Mouse (Mus musculus) monocyte, adult 2 months (primary cell): ENCODE data around the gene Pygo1.

Experiments used
- DNase-seq, 2 experiments: peaks; one replicate each; pipeline ENCODE4 v3.0.0; 2022; ENCODE audit warnings: low spot score in 2 of 2, low read depth in 1 of 2

Gene Pygo1

GRCm38 (mm10) chr9:72925021-72925934 lies at the start of gene Pygo1:
TSS of gene Pygo1 (plus strand) at chr9:72925645.
- no peak for DNase-seq

GRCm38 (mm10) chr9:72875878-72876277 lies 49.6 kb upstream of the Pygo1 start:
- no peak for DNase-seq

DNA sequence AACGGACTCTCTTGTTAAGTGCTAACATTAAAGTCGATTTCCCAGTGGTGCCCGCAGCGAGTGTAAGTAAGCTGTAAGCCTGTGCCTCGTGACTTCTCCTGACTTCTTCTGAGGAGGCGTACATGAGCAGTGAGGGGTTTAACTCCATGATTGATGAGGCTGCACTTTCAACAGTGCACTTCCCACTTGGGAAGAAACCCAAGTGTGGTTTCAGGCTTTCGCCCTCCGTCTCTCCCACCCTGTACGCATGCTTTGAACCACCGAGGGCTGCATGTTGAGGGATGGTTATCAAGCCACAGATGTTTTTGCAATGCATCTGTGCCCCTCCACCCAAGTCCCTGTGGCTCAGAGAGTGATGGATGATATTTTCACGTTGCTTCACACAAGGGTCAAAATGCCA lies 47.5 kb upstream of the Pygo1 start:
- no peak for DNase-seq

- DNase-seq = no peak
These were observed 46.8 kb upstream of the Pygo1 start for GRCm38 (mm10) chr9:72878656-72879055.

- no peak for DNase-seq
These were observed 45.8 kb upstream of the Pygo1 start for GRCm38 (mm10) chr9:72879601-72880000.

DNA sequence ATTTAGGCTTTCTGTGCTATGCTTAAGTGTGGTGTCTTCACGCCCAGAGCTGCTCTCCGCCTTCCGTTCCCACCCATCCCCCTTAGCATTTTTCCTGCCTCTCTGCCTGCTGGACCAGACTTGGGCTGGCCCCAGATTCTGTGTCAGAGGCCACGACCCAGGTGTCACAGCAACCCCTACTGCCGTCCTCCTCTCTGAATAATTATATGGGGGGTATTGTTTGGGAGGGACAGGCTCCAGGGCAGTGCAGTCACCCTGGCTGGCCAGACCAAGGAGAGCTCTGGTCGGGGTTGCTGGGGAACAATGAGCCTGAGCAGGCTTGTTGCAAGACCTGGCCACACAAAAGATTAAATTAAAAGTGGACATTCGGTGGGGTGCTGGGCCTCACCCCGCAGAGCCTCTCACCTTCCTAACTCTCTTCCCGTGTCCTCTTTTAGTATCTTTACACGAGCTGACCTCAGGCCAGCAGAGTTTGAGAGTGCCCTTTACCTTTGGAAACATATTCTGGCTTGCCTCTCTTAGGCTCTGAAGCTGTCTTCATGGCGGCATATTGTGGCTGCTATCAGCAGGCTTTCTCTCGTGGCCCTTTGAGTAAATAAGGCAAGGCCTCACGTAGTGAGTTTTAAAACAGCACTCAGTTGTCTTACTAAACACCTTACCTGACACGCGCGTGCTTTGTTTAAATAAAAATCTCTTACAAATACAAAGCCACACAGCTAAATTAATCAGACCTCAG lies 45.1 kb upstream of the Pygo1 start:
- no peak for DNase-seq

GRCm38 (mm10) chr9:72881026-72881768 lies 44.2 kb upstream of the Pygo1 start:
- DNase-seq = no peak

- DNase-seq = no peak
These were observed 41.5 kb upstream of the Pygo1 start for GRCm38 (mm10) chr9:72883940-72884339.

- DNase-seq = no peak
These were observed 35.7 kb upstream of the Pygo1 start for GRCm38 (mm10) chr9:72889777-72890176.

DNA sequence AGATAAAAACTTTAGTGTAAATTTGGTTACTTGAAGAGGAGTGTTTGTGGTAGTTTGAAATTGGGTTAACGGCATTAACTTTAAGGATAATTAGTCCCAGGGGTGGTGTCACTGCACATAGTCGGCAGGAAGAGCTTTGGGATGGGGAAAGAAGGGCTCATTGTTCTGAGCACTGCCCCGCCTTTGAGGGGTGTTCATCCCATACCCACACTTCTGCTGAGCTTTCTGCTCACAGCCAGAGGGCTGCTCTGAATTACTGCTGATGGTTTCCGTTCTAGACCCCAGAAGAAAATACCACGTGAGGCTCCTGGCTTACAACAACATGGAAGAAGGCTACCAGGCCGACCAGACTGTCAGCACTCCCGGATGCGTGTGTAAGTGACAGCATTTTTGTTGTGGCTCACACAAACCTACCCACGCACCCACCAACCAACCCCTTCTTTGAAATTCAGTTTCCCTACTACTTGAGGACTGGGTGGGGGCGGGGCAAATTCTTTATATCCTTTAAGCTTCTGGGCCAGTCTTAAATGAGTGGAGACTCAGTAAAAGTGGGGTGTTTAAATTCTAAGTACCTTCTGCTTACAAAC lies 34.9 kb upstream of the Pygo1 start:
- no peak for DNase-seq

- DNase-seq = no peak
These were observed 32.7 kb upstream of the Pygo1 start for GRCm38 (mm10) chr9:72892761-72893160.

GRCm38 (mm10) chr9:72894796-72895352 lies 30.6 kb upstream of the Pygo1 start:
- DNase-seq = no peak

DNA sequence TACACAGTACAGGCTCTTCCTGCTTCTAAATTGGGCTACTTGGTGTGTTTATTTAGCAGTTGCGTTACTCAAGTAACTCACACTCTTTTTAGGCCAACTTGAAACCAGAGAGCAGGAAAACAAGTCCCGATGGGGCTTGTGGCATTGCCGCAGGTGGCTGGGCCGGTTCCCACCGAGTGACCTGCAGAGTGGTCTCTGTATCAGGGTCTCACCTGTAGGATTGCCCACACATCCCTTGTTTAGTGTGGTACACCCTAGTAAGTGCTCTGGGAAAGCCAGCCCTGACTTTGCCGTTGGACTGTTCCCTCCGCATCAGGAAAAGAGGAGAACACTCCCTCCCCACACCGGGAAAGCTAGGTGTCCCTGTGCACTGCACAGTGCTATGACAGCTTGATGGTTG lies 23.4 kb upstream of the Pygo1 start:
- no peak for DNase-seq

GRCm38 (mm10) chr9:72902611-72903010 lies 22.8 kb upstream of the Pygo1 start:
- DNase-seq = no peak

DNA sequence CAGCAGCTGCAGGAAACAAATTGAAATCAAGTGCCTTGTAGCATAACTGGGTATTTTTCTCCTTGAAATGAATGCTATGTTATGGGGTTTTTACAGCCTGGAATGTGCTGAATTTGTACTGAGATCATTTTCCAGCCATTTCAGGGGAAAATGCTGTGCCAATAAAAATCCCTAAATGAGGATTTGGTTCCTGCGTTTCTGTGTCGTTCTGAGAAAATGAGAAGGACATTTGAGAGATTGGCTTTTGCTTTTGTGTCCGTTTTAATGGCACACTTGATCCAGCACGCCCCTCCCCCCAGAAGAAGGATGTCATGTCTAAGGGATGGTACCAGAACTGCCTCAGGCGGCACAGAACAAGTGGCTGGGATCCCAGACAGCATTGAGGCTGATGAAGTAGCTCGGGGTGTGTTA lies 18.7 kb upstream of the Pygo1 start:
- no peak for DNase-seq

DNA sequence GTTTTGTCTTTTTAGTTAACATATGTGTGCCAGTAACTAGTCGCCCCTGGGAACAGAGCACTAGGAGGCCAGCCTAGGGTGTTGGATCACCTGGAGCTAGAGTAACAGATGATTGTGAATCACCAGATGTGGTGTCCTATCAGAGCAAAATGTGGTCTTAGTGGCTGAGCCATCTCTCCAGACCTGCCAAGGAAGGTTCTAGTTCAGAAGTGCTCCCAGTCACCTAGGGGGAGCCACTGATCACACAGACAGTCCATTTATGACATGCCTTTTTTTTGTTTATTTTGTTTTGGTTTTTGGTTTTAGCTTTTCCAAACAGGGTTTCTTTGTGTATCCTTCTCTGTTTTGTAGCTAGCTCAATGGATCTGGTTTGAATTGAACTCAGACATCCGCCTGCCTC lies 14.1 kb upstream of the Pygo1 start:
- no peak for DNase-seq

DNA sequence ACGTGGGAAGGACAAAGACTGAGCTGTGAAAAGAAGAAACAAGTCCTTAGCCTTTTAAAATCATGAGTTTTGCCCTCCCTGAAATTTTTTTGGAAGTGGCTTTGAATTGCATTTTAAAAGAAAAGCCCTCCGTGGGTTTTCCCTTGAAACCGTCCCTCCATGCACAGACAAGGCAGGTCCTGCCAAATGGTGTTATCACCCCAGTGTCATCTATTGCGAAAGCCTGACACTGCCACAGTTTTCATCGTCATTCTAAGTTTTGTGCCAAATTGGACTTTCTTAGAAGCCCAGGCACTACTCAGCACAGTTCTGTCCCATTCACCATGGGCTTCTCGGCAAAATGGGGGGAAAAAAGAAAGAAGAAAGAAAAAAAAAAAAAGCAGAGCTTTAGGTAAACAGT lies 11.9 kb upstream of the Pygo1 start:
- no peak for DNase-seq

GRCm38 (mm10) chr9:72915728-72916127 lies 9.7 kb upstream of the Pygo1 start:
- no peak for DNase-seq

- DNase-seq = no peak
These were observed 2.4 kb upstream of the Pygo1 start for GRCm38 (mm10) chr9:72923068-72923467.

- no peak for DNase-seq
These were observed 452 bp downstream of the Pygo1 start for GRCm38 (mm10) chr9:72925935-72926258.

GRCm38 (mm10) chr9:72931166-72931790 lies 5.8 kb downstream of the Pygo1 start:
- DNase-seq = no peak
